Mouse (Mus musculus): ENCODE data around the gene Cd151.
"Not testable (repeated sequence)": the region's sequence is repeated elsewhere in the genome, so short reads cannot be mapped to it uniquely, and the experiment has no call there.

DNA sequence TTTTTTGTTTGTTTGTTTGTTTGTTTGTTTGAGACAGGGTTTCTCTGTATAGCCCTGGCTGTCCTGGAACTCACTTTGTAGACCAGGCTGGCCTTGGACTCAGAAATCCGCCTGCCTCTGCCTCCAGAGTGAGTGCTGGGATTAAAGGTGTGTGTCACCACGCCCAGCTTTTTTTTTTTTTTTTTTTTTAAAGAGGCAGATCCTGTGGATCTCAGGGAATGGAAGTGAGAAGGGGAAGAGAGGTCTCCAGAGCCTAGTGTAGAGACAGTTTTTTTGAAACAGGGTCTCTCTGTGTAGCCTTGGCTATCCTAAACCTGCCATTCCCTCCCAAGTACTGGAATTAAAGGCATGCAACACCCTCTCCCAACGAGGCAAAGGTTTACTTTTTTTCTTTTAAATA is 20.8 kb upstream of the Cd151 start:
- TF ChIP-seq CTCF (IDR thresholded peaks at IDR 0.05; ENCODE audit: extremely low read depth, insufficient read depth, insufficient read length, insufficient replicate concordance); POLR2A (IDR thresholded peaks at IDR 0.05; ENCODE audit: low read depth, low read length): not testable (repeated sequence)

Measured in spleen, adult 2 months (tissue).